Mouse (Mus musculus): ENCODE measurements at regions not wholly inside any gene's neighbourhood (a gene's known extent, or its start where the extent isn't known, plus 50 kb on each side); places are given as distances from the start of the nearest gene placed in this dataset.

DNA sequence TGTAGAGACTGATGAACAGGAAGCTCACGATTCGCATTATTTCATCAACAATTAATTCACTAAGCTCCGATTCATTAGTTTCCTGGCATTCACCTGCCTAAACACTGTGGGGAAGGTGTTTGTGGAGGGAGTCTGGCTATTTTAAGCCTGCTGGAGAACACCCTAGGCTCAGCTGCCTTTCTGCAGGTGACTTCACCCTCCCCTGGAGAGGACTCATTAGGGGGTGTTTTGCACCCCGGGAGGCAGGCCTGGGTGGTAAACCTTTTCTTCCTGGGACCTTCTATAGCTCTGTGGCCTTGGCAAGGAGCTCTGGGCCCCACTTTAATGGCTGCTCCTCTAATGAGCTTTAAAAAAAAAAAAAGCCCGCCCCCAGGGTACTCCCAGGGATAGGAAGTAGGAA is 55.4 kb upstream of the Bnc1 start:
- Histone ChIP-seq H3K4me1 (no peaks in the 10 kb centered on the region), H3K27ac (no peak overlapping the region), H3K9me3 (no peaks in the 10 kb centered on the region), H3K27me3 (replicated peaks) (no peaks in the 10 kb centered on the region), H3K4me2 (no peak overlapping the region), H3K9ac (no peak overlapping the region), H3K36me3 (no peaks in the 10 kb centered on the region), H3K4me3 (replicated peaks) (no peak overlapping the region)
- WGBS: 81% methylated on average over 5 of the region's 5 CpGs
- ATAC-seq (ENCODE audit: insufficient read depth, low FRiP score, low read depth): no peak

DNA sequence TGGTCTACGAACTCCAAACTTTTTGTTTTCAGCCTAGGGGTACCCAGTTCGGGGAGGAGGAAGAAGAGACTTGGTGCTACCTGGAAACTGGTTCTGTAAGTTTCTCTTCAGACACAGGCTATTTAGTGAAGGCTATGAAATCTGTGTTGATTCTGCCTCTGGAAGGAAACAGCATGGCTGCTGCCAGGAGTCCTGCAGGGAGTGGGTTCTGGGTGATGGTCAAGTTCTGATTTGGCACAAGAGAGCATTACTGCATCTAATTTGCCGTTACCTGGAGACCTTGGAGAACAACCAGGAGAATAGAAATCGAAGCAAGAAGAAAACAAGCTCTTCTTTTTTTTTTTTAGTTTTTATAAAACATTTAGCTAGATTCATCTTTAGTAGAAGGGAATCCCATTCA is 61.3 kb upstream of the Bnc1 start:
- 74% methylated on average over 4 of the region's 4 CpGs for WGBS
- H3K27me3 ChIP-seq (replicated peaks): no peaks in the 10 kb centered on the region
- ATAC-seq (ENCODE audit: insufficient read depth, low FRiP score, low read depth): no peak
- no peak overlapping the region for H3K4me3 ChIP-seq (replicated peaks)
- no peaks in the 10 kb centered on the region for H3K36me3 ChIP-seq
- peaks cover 3% of the 10 kb centered on the region; the same call in 1 of the 2 replicates for H3K4me1 ChIP-seq
- H3K27ac ChIP-seq: no peak overlapping the region
- H3K4me2 ChIP-seq: no peak overlapping the region
- H3K9me3 ChIP-seq: no peaks in the 10 kb centered on the region
- no peak overlapping the region for H3K9ac ChIP-seq

DNA sequence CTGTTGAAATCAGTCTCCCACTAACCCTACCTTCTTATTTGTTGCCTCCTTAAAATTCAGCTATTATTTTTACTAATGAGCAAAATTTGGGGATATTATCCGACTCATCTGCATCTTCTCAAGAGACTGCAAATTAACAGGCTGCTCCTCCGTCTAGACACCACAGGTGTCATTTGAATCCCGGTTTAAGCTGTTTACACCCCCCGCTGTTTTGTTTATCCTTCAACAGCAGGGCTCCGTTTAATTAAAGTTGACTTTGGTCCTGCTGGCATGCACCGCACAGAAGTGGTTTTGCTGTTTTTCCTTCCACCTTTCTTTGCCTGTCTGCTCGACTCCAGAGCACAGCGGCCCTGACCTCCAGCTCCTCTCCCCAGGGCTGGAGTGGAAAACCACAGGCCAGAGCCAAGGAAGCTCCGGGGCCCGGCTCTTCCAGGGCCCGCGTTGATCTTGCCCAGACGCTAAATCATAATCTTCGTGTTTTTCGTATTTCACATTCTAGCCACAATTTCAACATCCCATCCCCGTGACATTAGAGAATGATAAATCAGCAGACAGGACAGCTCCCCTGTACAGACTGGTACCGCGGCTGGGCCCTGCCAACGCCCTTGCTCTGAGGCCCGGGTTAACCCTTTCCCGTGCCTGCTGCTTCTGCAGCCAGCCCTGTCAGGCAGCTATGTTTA is 64.6 kb upstream of the Bnc1 start:
- ATAC-seq (ENCODE audit: insufficient read depth, low FRiP score, low read depth): peak; percentile 69; the same call in 1 of the 2 replicates
- H3K9me3 ChIP-seq: no peaks in the 10 kb centered on the region
- no peaks in the 10 kb centered on the region for H3K36me3 ChIP-seq
- no peaks in the 10 kb centered on the region for H3K27me3 ChIP-seq (replicated peaks)
- no peak overlapping the region; the same call in 1 of the 2 replicates for H3K4me3 ChIP-seq (replicated peaks)
- peak overlapping the region; percentile 12; the same call in 1 of the 2 replicates for H3K27ac ChIP-seq
- H3K4me1 ChIP-seq: peaks cover 3% of the 10 kb centered on the region; the same call in 1 of the 2 replicates
- WGBS: 6% methylated on average over 21 of the region's 21 CpGs
- H3K4me2 ChIP-seq: peak overlapping the region; percentile 43
- H3K9ac ChIP-seq: no peak overlapping the region

DNA sequence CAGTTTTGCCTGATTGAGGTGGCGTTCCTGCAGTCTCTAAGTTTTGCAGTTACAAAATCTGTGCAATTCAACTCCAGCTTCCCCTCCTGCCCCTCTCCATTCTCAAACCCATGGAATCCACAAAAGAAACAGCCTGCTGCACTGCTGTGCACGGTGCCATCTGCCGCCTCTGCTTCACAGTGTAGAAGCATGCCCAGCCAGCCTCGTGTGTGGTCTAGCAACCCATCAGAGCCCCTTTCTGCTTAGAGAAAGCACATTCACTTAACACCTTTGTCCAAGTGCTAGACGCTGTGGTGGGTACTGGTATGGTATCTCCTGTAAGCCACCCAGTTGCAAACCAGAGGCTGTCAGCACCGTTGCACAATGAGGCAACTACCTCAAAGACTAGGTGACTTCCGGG is 71.3 kb upstream of the Bnc1 start:
- 53% methylated on average over 7 of the region's 7 CpGs for WGBS

DNA sequence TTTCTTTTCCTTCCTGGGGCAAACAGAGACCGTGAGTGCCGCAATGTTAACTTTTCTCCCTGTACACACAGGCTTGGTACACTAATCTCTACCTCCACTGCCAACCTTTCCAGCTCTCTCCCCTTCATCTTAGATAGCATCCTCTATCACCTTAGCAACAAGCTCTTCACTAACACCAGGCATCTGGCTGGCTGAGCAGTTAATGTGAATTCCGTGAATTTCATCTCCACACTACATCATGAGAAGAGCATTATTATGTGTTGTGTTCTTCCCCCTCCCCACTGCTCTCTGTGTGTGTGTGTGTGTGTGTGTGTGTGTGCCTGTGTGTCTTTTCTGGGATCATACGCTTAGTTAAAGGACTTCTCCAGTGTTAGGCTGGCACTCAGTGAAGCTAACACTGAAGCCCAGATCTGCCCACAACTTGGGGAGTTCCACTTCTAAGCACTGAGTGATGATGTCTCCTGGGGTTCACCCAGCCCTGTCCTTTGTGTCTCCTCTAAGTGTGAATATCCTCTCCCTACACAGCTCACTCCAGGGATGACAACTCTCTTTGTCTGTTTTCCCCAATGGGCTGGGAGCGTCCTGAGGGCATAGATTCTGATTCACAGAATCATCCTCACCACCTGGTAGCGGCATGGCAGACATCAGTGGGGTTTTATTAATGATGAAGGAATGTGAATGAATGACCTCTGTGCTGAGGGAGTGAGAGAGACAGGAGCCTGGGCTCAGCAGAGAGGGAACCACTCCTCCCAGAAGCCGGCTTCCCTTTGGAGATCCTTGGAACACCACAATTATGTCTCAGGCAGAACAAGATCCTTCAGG is 77.7 kb upstream of the Bnc1 start:
- Histone ChIP-seq H3K27me3 (replicated peaks) (no peaks in the 10 kb centered on the region), H3K27ac (no peak overlapping the region), H3K9me3 (no peaks in the 10 kb centered on the region), H3K9ac (no peak overlapping the region), H3K4me3 (replicated peaks) (no peak overlapping the region), H3K36me3 (no peaks in the 10 kb centered on the region), H3K4me1 (no peaks in the 10 kb centered on the region), H3K4me2 (no peak overlapping the region)
- 72% methylated on average over 7 of the region's 7 CpGs for WGBS
- ATAC-seq (ENCODE audit: insufficient read depth, low FRiP score, low read depth): no peak

More for the DNA sequence above, 71.3 kb upstream of the Bnc1 start:
- Histone ChIP-seq H3K36me3 (no peaks in the 10 kb centered on the region), H3K4me1 (no peaks in the 10 kb centered on the region), H3K9ac (no peak overlapping the region), H3K27ac (no peak overlapping the region), H3K4me3 (replicated peaks) (no peak overlapping the region), H3K9me3 (no peaks in the 10 kb centered on the region), H3K4me2 (no peak overlapping the region), H3K27me3 (replicated peaks) (no peaks in the 10 kb centered on the region)
- no peak for ATAC-seq (ENCODE audit: insufficient read depth, low FRiP score, low read depth)

DNA sequence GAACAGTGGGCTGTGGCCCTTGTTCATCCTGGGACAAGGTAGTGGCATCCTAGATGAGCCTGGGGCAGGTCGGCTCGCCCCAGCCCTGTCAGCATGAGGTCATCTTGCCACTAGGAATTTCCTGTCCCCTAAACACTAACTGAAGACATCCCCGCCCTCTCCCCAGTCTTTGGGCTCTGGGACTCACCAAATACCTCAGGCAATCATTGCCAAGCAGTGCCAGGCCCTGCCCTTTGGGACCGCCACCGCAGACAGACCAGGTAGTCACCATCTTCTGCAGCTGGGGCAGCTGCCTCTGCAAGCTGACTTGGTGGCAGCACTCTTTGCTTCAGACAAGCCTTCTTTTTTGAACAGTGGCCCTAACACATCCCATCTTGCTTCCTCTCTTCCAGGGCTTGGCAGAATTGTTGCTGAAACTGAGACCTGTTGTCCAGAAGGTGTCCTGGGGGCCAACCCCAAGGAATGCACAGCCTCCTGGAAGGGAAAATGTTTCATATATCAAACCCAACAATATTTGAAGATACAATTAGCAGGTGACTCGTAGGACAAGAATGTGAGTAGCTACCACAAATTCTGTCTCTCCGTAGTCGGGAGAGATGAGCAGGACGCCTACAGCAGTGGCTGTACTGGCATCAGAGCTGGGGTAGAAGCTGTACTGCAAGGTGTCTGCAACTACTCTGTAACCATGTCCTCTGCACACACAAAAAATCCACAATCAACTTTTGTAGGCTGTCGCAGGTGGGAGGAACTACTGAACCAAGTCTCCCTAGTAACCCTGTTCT is 79.0 kb upstream of the Bnc1 start:
- Histone ChIP-seq H3K27me3 (replicated peaks) (no peaks in the 10 kb centered on the region), H3K4me2 (no peak overlapping the region), H3K9me3 (no peaks in the 10 kb centered on the region), H3K36me3 (no peaks in the 10 kb centered on the region), H3K9ac (no peak overlapping the region), H3K27ac (no peak overlapping the region), H3K4me3 (replicated peaks) (no peak overlapping the region), H3K4me1 (no peaks in the 10 kb centered on the region)
- WGBS: 79% methylated on average over 10 of the region's 10 CpGs
- ATAC-seq (ENCODE audit: insufficient read depth, low FRiP score, low read depth): no peak

DNA sequence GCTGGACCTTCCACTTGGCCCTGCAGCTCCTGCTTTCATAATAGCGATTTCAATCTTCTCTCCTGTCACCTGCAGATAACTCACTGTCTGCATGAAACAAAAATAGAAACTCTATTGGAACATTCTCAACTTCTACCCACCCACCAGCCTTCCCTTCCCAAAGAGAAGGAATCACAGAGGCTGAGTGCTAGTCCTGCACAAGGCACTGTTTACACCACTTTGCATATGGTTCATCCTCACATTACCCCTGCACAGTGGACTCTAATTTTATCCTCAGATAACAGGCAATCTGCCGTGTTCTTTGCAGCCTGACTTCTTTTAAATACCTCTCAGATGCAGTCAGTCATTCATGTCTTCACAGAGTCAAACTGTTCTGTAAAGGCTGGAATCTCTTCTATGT is 83.3 kb upstream of the Bnc1 start:
- no peaks in the 10 kb centered on the region for H3K9me3 ChIP-seq
- ATAC-seq (ENCODE audit: insufficient read depth, low FRiP score, low read depth): no peak
- no peak overlapping the region for H3K4me2 ChIP-seq
- no peaks in the 10 kb centered on the region for H3K4me1 ChIP-seq
- 64% methylated on average over 2 of the region's 2 CpGs for WGBS
- H3K4me3 ChIP-seq (replicated peaks): no peak overlapping the region
- no peaks in the 10 kb centered on the region for H3K27me3 ChIP-seq (replicated peaks)
- H3K36me3 ChIP-seq: no peaks in the 10 kb centered on the region
- H3K9ac ChIP-seq: no peak overlapping the region
- H3K27ac ChIP-seq: no peak overlapping the region

DNA sequence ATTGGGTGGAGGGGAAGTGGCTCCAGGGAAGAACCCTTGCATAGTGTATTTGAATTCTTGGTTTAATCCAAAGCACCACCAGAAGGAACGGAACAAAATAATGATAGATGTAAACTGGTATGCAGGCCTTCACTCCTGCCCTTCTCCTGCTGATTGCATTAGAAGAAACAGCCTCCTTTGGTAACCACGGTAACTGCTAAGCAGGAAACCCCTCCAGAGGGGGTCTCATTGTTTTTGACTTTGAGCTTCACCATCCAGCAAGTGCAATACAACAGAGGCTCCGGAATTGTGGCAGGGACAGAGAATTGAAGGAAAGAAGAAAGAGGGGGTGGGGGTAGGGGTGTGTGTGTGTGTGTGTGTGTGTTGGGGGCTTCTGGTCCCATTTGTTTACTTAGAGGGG is 89.8 kb upstream of the Bnc1 start:
- Histone ChIP-seq H3K9me3 (no peaks in the 10 kb centered on the region), H3K4me2 (no peak overlapping the region), H3K27ac (no peak overlapping the region), H3K27me3 (replicated peaks) (no peaks in the 10 kb centered on the region), H3K9ac (no peak overlapping the region), H3K4me1 (no peaks in the 10 kb centered on the region), H3K4me3 (replicated peaks) (no peak overlapping the region), H3K36me3 (no peaks in the 10 kb centered on the region)
- no peak for ATAC-seq (ENCODE audit: insufficient read depth, low FRiP score, low read depth)
- 54% methylated on average over 3 of the region's 3 CpGs for WGBS

DNA sequence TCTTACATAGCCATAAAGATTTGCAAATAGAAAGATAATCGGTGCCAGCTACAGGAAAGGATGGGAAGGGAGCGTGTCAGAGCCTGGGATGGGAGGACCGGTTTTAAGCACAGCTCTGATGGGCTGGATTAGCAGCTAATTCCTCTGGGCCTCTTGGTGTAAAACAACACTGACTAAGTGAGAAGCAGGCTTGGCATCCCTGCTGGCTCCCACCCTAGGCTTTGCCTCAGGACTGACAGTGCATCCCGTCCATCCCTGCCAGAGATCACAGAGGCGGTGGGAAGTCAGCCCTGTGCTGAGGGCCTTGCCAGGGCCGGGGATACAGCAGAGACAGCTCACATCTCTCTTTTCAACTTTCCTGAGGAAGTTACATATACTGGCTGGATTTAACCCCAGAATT is 90.8 kb upstream of the Sh3gl3 start:
- H3K27me3 ChIP-seq (replicated peaks): no peaks in the 10 kb centered on the region
- H3K4me2 ChIP-seq: no peak overlapping the region
- no peak overlapping the region for H3K4me3 ChIP-seq (replicated peaks)
- no peak overlapping the region for H3K9ac ChIP-seq
- no peaks in the 10 kb centered on the region for H3K4me1 ChIP-seq
- no peak; the same call in 1 of the 2 replicates for ATAC-seq (ENCODE audit: insufficient read depth, low FRiP score, low read depth)
- 27% methylated on average over 6 of the region's 6 CpGs for WGBS
- no peak overlapping the region for H3K27ac ChIP-seq
- H3K36me3 ChIP-seq: no peaks in the 10 kb centered on the region
- no peaks in the 10 kb centered on the region for H3K9me3 ChIP-seq

DNA sequence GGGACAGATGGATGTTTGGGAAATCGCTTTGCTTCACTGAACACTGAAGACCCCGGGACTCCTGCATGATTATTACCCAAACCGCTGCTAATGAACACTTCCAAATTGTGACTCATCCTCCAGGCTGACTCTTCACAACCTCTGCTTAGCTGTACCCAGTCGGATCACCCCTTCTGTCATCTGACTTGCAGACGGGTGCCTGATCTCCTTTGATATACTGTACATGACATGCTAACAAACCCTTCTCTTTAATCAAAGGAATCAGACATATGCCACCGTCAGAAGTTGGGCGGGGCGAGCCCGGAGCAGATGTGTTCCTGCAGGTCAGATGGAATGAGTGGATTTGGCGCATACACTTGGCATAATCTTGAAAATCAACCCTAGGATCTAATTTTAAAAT is 89.2 kb upstream of the Sh3gl3 start:
- Histone ChIP-seq H3K9ac (no peak overlapping the region), H3K27me3 (replicated peaks) (no peaks in the 10 kb centered on the region), H3K27ac (no peak overlapping the region), H3K4me3 (replicated peaks) (no peak overlapping the region), H3K4me2 (no peak overlapping the region), H3K36me3 (no peaks in the 10 kb centered on the region), H3K9me3 (no peaks in the 10 kb centered on the region), H3K4me1 (no peaks in the 10 kb centered on the region)
- WGBS: 69% methylated on average over 10 of the region's 10 CpGs
- no peak for ATAC-seq (ENCODE audit: insufficient read depth, low FRiP score, low read depth)

DNA sequence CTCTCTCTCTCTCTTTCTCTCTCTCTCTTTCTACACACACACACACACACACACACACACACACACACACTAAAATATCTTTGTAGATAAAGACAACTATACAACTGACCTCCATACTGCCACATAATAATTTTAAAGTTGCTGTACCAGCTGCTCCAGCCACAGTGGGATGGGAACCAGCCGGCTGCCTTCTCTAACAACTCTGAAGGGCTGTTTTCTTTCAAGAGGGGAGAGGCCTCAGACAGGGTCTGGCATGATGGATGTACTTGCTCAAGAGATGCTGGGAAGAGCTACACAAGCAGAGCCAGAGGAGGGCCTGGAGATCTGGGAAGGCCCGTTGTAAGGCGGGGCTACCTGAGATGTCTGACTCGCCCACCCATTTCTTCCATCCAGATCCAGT is 88.4 kb upstream of the Sh3gl3 start:
- H3K36me3 ChIP-seq: no peaks in the 10 kb centered on the region

DNA sequence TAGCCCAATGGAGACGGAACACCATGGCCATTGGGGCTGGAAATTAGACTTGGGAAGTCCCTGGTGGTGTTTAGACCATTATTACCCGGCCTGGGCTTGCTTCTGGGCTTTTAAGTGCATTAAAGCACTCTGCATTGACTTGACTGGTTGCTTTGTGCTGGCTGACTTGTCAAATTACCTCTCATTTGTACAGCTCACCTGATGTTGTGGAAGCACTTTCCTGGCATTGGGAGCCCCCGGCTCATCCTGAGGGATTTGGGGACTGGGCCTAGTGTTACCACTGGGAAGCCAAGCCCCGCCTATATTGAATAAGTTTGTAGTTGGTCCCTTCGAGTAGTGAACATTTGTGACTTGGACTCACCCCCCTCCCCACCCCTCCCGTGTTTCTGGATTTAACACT is 75.5 kb upstream of the Sh3gl3 start:
- H3K4me3 ChIP-seq (replicated peaks): no peak overlapping the region
- no peaks in the 10 kb centered on the region for H3K9me3 ChIP-seq
- H3K4me2 ChIP-seq: no peak overlapping the region
- H3K4me1 ChIP-seq: no peaks in the 10 kb centered on the region
- no peak overlapping the region for H3K27ac ChIP-seq
- no peak overlapping the region for H3K9ac ChIP-seq
- H3K27me3 ChIP-seq (replicated peaks): no peaks in the 10 kb centered on the region
- H3K36me3 ChIP-seq: no peaks in the 10 kb centered on the region
- WGBS: 80% methylated on average over 6 of the region's 6 CpGs
- ATAC-seq (ENCODE audit: insufficient read depth, low FRiP score, low read depth): no peak

More for the DNA sequence above, 88.4 kb upstream of the Sh3gl3 start:
- H3K27ac ChIP-seq: no peak overlapping the region
- no peaks in the 10 kb centered on the region for H3K4me1 ChIP-seq
- H3K4me3 ChIP-seq (replicated peaks): no peak overlapping the region
- no peak for ATAC-seq (ENCODE audit: insufficient read depth, low FRiP score, low read depth)
- no peaks in the 10 kb centered on the region for H3K9me3 ChIP-seq
- WGBS: 52% methylated on average over 4 of the region's 4 CpGs
- no peak overlapping the region for H3K9ac ChIP-seq
- no peak overlapping the region for H3K4me2 ChIP-seq
- no peaks in the 10 kb centered on the region for H3K27me3 ChIP-seq (replicated peaks)

Measured in stomach, embryonic 15.5 days (tissue).